Mouse (Mus musculus) MEL (cell line): Measurements from ENCODE around the gene Trim2. TPM values are rescaled to one million over a fixed set of nuclear protein-coding genes. Genes with fewer than 3 reads are reported as not detected.

ENCODE experiments used
- DNase-seq: peaks from one replicate; pipeline ENCODE4 v3.0.0; 2011; ENCODE audit warnings: low read depth, low spot score
- H3K27ac ChIP-seq: 2 replicates; pipeline ENCODE4 v1.5.1; 2012; ENCODE audit warnings: low read depth, mild to moderate bottlenecking, control low read depth, low read length, moderate library complexity; ENCODE audit not compliant: control insufficient read depth
- H3K27me3 ChIP-seq, 2 experiments: fragments of 150-350 bp in 1 of 2; sonication (generic) in 1 of 2; 2 replicates each; pipeline ENCODE4 v1.6.1; 2012; ENCODE audit warnings: low read length in 2 of 2, mild to moderate bottlenecking in 2 of 2, improper control_type of control experiment in 1 of 2, moderate library complexity in 1 of 2; ENCODE audit not compliant: insufficient read depth in 2 of 2, control insufficient read depth in 1 of 2
- H3K36me3 ChIP-seq, 2 experiments: 2 replicates each; pipeline ENCODE4 v1.6.1; 2012 to 2014; ENCODE audit warnings: low read length in 2 of 2, improper control_type of control experiment in 1 of 2, inconsistent platforms in 1 of 2, mild to moderate bottlenecking in 1 of 2; ENCODE audit not compliant: insufficient read depth in 2 of 2, control insufficient read depth in 1 of 2
- H3K4me1 ChIP-seq, 2 experiments: fragments of 150-350 bp in 1 of 2; sonication (generic) in 1 of 2; 2 replicates each; pipeline ENCODE4 v1.6.1; 2012; ENCODE audit warnings: low read length in 2 of 2, improper control_type of control experiment in 1 of 2, mild to moderate bottlenecking in 1 of 2; ENCODE audit not compliant: insufficient read depth in 2 of 2, control insufficient read depth in 1 of 2
- H3K4me3 ChIP-seq, 2 experiments: fragments of 150-350 bp in 1 of 2; sonication (generic) in 1 of 2; 2 replicates each; pipeline ENCODE4 v1.5.1; 2012; ENCODE audit warnings: low read depth in 2 of 2, low read length in 2 of 2, mild to moderate bottlenecking in 2 of 2, moderate library complexity in 2 of 2, control low read depth in 1 of 2, improper control_type of control experiment in 1 of 2; ENCODE audit not compliant: control insufficient read depth in 1 of 2, insufficient read depth in 1 of 2
- H3K79me2 ChIP-seq: 2 replicates; pipeline ENCODE4 v1.6.1; 2012; ENCODE audit warnings: mild to moderate bottlenecking, low read length, moderate library complexity; ENCODE audit not compliant: control insufficient read depth, poor library complexity, insufficient read depth
- H3K9ac ChIP-seq: 2 replicates; pipeline ENCODE4 v1.6.1; 2012; ENCODE audit warnings: low read depth, mild to moderate bottlenecking, control low read depth, low read length, moderate library complexity; ENCODE audit not compliant: control insufficient read depth, poor library complexity, severe bottlenecking
- H3K9me3 ChIP-seq: fragments of 150-350 bp; sonication (generic); replicated peaks from 2 replicates; pipeline ENCODE4 v1.6.1; 2012; ENCODE audit warnings: mild to moderate bottlenecking, low read length, improper control_type of control experiment, moderate library complexity; ENCODE audit not compliant: insufficient read depth
- CHD2 ChIP-seq: IDR thresholded peaks from 2 replicates; pipeline ENCODE4 v1.6.1; 2011; ENCODE audit warnings: low read length, improper control_type of control experiment
- CTCF ChIP-seq, 3 experiments: IDR thresholded peaks in 2 of 3; conservative IDR thresholded peaks in 1 of 3; 2 replicates each; pipeline ENCODE4 v1.5.1; 2011 to 2012; ENCODE audit warnings: low read length in 3 of 3, low read depth in 2 of 3, mild to moderate bottlenecking in 2 of 3, improper control_type of control experiment in 1 of 3, inconsistent platforms in 1 of 3, mixed read lengths in 1 of 3, moderate library complexity in 1 of 3; ENCODE audit not compliant: control insufficient read depth in 1 of 3, insufficient read depth in 1 of 3, poor library complexity in 1 of 3, severe bottlenecking in 1 of 3
- ELF1 ChIP-seq: IDR thresholded peaks from 2 replicates; pipeline ENCODE4 v1.6.1; 2014; ENCODE audit warnings: low read depth, mild to moderate bottlenecking, inconsistent platforms, low read length, improper control_type of control experiment, moderate library complexity
- GATA1 ChIP-seq: IDR thresholded peaks from 2 replicates; pipeline ENCODE4 v1.6.1; 2011; ENCODE audit warnings: low read depth, low read length, improper control_type of control experiment
- MAFK ChIP-seq: IDR thresholded peaks from 2 replicates; pipeline ENCODE4 v1.6.1; 2011; ENCODE audit warnings: low read depth, mild to moderate bottlenecking, low read length, improper control_type of control experiment, borderline replicate concordance
- MAX ChIP-seq: IDR thresholded peaks from 2 replicates; pipeline ENCODE4 v1.6.1; 2011; ENCODE audit warnings: low read length, improper control_type of control experiment
- MAZ ChIP-seq: IDR thresholded peaks from 2 replicates; pipeline ENCODE4 v1.6.1; 2012; ENCODE audit warnings: low read depth, mild to moderate bottlenecking, inconsistent platforms, low read length, improper control_type of control experiment
- MYC ChIP-seq: IDR thresholded peaks from 2 replicates; pipeline ENCODE4 v1.6.1; 2011; ENCODE audit warnings: low read depth, mild to moderate bottlenecking, low read length, improper control_type of control experiment, moderate library complexity
- POLR2AphosphoS2 ChIP-seq: IDR thresholded peaks from 2 replicates; pipeline ENCODE4 v1.6.1; 2011; ENCODE audit warnings: low read length, improper control_type of control experiment
- RAD21 ChIP-seq: IDR thresholded peaks from 2 replicates; pipeline ENCODE4 v1.6.1; 2011; ENCODE audit warnings: mild to moderate bottlenecking, low read depth, low read length, improper control_type of control experiment
- SMC3 ChIP-seq: IDR thresholded peaks from 2 replicates; pipeline ENCODE4 v1.6.1; 2011; ENCODE audit warnings: low read depth, low read length, improper control_type of control experiment
- TAL1 ChIP-seq: IDR thresholded peaks from 2 replicates; pipeline ENCODE4 v1.6.1; 2012; ENCODE audit warnings: mild to moderate bottlenecking, inconsistent platforms, low read length, moderate library complexity, mixed read lengths
- TBP ChIP-seq: IDR thresholded peaks from 2 replicates; pipeline ENCODE4 v1.8.0; 2011; ENCODE audit warnings: low read depth, low read length, improper control_type of control experiment
- UBTF ChIP-seq: IDR thresholded peaks from 2 replicates; pipeline ENCODE4 v1.6.1; 2012; ENCODE audit warnings: low read depth, mild to moderate bottlenecking, inconsistent platforms, low read length, improper control_type of control experiment, moderate library complexity, borderline replicate concordance; ENCODE audit not compliant: insufficient read depth
- USF1 ChIP-seq: IDR thresholded peaks from 2 replicates; pipeline ENCODE4 v1.6.1; 2014; ENCODE audit warnings: low read depth, mild to moderate bottlenecking, inconsistent platforms, low read length, improper control_type of control experiment, moderate library complexity
- USF2 ChIP-seq, 2 experiments: IDR thresholded peaks; 2 replicates each; pipeline ENCODE4 v1.6.1; 2011 to 2012; ENCODE audit warnings: improper control_type of control experiment in 2 of 2, low read length in 2 of 2, borderline replicate concordance in 1 of 2, inconsistent platforms in 1 of 2, low read depth in 1 of 2, mild to moderate bottlenecking in 1 of 2; ENCODE audit not compliant: insufficient read depth in 1 of 2
- polyA plus RNA-seq, 2 experiments: library from polyadenylated mRNA; stranded (reverse) in 1 of 2; unstranded in 1 of 2; fragments of >175 nt in 1 of 2; fragments of >200 nt in 1 of 2; gene quantifications; 2 replicates each; pipeline versions ENCODE4 v1.2.1 to v1.2.4; 2012; ENCODE audit warnings: low replicate concordance in 2 of 2, low read depth in 1 of 2; ENCODE audit not compliant: insufficient read length in 2 of 2, insufficient read depth in 1 of 2, missing spikeins in 1 of 2
- total RNA-seq: library from RNA; depleted of rRNA; stranded (reverse); fragments of 300-350 nt; gene quantifications from 2 replicates; pipeline ENCODE4 v1.2.3, GENCODE M21; 2012

Trim2 gene
- total and polyA plus RNA-seq, 3 experiments, result 1.7 to 4.4 TPM; not detected in 1

DNA sequence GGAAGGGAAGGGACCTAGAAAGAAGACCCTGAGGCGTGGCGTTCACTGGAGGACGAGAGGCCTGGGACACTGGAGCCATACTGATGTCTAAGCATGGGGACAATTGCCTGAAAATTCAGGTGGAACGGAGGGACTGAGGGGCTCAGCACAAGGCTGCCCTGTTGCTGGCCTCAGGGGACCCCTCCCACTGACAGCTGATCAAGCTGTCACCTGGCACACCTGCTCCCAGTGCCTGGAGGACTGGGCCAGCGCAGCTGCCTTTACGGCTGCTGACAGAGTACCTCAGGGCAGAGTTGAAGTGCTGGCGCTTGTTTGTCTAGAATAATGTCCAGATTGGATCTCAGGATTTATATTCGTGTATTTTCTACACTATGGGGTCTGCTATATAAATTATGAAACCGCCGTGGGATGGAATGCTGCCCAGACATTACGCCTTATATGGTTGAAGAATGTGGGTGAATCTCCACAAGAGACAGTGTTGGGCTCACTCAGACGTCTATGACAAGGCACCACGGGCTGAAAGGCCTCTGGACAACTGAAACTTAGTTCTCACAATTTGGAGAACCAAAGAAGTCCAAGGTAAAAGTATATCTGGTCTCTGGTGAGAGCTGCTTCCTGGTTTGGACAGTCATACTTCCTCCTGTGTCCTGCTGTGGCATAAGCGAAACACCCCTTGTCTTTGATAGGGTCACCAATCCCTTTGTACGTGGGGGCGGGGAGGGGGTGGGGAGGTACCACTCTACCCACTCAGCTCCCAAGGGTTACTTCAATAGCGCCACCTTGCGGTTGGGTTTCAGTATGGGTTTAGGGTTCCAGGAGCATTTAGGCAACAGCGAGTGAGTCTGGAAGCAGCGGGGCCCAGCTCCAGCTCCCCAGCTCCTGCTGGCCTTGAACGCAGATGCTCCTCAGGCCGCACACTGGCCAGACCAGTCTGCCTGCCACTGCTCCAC is 27.0 kb upstream of the Trim2 start:
- Histone ChIP-seq H3K79me2 (no peaks in the 10 kb centered on the region), H3K9me3 (no peaks in the 10 kb centered on the region), H3K9ac (peak overlapping the region; percentile 15), H3K4me3 (peak overlapping the region in 1 of 2 experiments; percentile 10; a peak in 1 of 4 replicates), H3K4me1 (peaks cover 0 to 15% of the 10 kb centered on the region in 2 experiments; a peak in 2 of 4 replicates), H3K27me3 (no peaks in the 10 kb centered on the region)
- peak; percentile 89 for DNase-seq
- TF ChIP-seq ELF1, result peak; percentile 36; the same call in 1 of the 2 replicates
- no peak for TF ChIP-seq TAL1
- TF ChIP-seq CTCF (IDR thresholded peaks at IDR 0.05 in 2 of 3, conservative IDR thresholded peaks at IDR 0.05 in 1 of 3; ENCODE audit: control insufficient read depth in 1 of 3, insufficient read depth in 1 of 3, low read depth in 2 of 3, low read length in 3 of 3, poor library complexity in 1 of 3, severe bottlenecking in 1 of 3), result peak; percentile 63 to 82 (median 72); a peak in 5 of 6 replicates
- TF ChIP-seq SMC3, result peak; percentile 76
- peak; percentile 53 for TF ChIP-seq RAD21
- TF ChIP-seq CHD2, result no peak
- TF ChIP-seq MAZ, result 0 out of 2 replicates have a peak, but pooled peaks have one; percentile 34
- TF ChIP-seq, all 39 proteins: peak for 5
- no peak overlapping the region for H3K27ac ChIP-seq
- peaks cover 0 to 7% of the 10 kb centered on the region in 2 experiments; a peak in 2 of 4 replicates for H3K36me3 ChIP-seq

DNA sequence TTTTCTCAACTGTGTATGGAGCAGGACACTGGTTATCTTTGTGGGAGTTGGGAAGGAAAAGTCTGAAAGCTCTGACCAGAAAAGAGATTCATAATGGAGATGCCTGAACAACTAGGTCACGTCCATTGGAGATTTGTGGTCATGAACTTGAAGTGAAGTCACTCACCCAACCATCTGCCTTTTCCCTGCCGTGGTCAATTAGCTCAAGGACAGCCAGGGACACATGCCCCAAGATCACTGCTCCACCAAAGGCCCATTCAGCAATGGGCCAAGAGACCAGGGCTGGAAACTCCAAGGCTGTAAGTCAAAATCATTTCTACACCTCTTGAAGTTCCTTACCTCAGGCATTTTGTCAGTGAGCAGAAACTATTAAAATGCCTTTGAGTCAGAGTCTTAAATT is 23.5 kb upstream of the Trim2 start:
- Histone ChIP-seq H3K4me1 (peaks cover 0 to 14% of the 10 kb centered on the region in 2 experiments; a peak in 2 of 4 replicates), H3K4me3 (no peak overlapping the region), H3K9me3 (no peaks in the 10 kb centered on the region), H3K27me3 (no peaks in the 10 kb centered on the region), H3K79me2 (no peaks in the 10 kb centered on the region), H3K9ac (no peak overlapping the region), H3K27ac (no peak overlapping the region), H3K36me3 (peaks cover 0 to 7% of the 10 kb centered on the region in 2 experiments; a peak in 2 of 4 replicates)
- no peak for DNase-seq
- no peak for TF ChIP-seq UBTF
- no peak for TF ChIP-seq SMC3
- no peak for TF ChIP-seq TBP
- TF ChIP-seq USF2 (IDR thresholded peaks at IDR 0.05; ENCODE audit: borderline replicate concordance in 1 of 2, insufficient read depth in 1 of 2, low read depth in 1 of 2, low read length in 2 of 2), result no peak
- no peak for TF ChIP-seq MAX
- no peak for TF ChIP-seq MYC
- no peak for TF ChIP-seq USF1
- no peak for TF ChIP-seq GATA1
- no peak for TF ChIP-seq POLR2AphosphoS2
- TF ChIP-seq MAFK, result no peak
